ENCODE assay signal across 1 mouse cellular context in the genomic region with DNA sequence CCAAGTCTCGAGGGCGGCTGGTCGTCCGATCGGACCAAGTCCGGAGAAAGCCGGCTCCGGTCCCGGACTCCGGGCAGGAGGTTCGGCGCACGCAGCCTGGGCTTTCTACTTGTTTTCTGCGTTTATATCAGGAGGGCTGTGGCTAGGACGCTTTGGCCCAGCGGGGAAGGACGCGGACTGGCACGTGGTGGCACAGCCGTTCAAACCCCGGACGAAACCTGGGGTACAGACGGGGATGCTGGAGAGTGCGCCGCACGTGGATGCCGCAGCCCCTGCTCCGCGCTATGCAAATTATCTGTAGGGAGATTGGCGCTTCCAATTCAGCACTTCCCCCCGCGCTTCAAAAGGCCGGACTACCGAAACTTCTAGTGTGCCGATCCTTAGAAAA.
TF ChIP-seq lines count a peak whose summit lies in the region.

No protein-coding gene starts in this region.

TF ChIP-seq in C2C12, 6 proteins besides CTCF, POLR2A, EP300 and RAD21 (continued from another document):
- no peak for TF ChIP-seq MYOG (IDR thresholded peaks at IDR 0.05; ENCODE audit: control insufficient read depth, extremely low read depth, insufficient read length)
